ENCODE assay signal across 10 mouse cellular contexts in genomic region chr19:24981294-24981693, GRCm38 (mm10). TPM values are rescaled to one million over a fixed set of nuclear protein-coding genes. Genes with fewer than 3 reads are reported as not detected.
A peak's percentile ranks its signal among the peaks of the same experiment; 100 is the strongest.
DNase-seq lines count a peak whose midpoint lies in the region; ATAC-seq lines count a peak whose summit lies in the region.
"Had no signal": no experiment of that assay in that cellular context is flagged by ENCODE, and none has a peak within 500 bp of the region (broad histone marks: within the 10 kb centered on the region; RNA-seq: fewer than 3 reads in every experiment).

No protein-coding gene starts in this region.

- no peak overlapping the region for H3K4me3 ChIP-seq in forebrain, embryonic 12.5 days (replicated peaks)
- no peak overlapping the region for H3K4me3 ChIP-seq in forebrain, embryonic 10.5 days
- no peak overlapping the region for H3K4me3 ChIP-seq in hindbrain, embryonic 15.5 days
- no peak overlapping the region for H3K4me3 ChIP-seq in lung, embryonic 16.5 days (ENCODE audit: low read length)
- H3K4me3 ChIP-seq: erythroblast, embryonic 14.5 days; liver, embryonic 13.5 days had no signal

- no peaks in the 10 kb centered on the region for H3K27me3 ChIP-seq in forebrain, embryonic 12.5 days
- H3K27me3 ChIP-seq in forebrain, embryonic 10.5 days (ENCODE audit: poor library complexity, severe bottlenecking), result no peaks in the 10 kb centered on the region
- H3K27me3 ChIP-seq in hindbrain, embryonic 15.5 days, result no peaks in the 10 kb centered on the region
- H3K27me3 ChIP-seq in lung, embryonic 16.5 days (ENCODE audit: control insufficient read depth, insufficient read depth, low read depth, low read length), result no peaks in the 10 kb centered on the region
- H3K27me3 ChIP-seq: liver, embryonic 13.5 days had no signal

- H3K9me3 ChIP-seq in forebrain, embryonic 12.5 days, result no peaks in the 10 kb centered on the region
- H3K9me3 ChIP-seq in forebrain, embryonic 10.5 days, result no peaks in the 10 kb centered on the region
- no peaks in the 10 kb centered on the region for H3K9me3 ChIP-seq in hindbrain, embryonic 15.5 days
- no peaks in the 10 kb centered on the region for H3K9me3 ChIP-seq in lung, embryonic 16.5 days (ENCODE audit: control insufficient read depth, low read length)
- H3K9me3 ChIP-seq: liver, embryonic 13.5 days had no signal

- peak; percentile 63; the same call in 1 of the 2 replicates for ATAC-seq in forebrain, embryonic 12.5 days (ENCODE audit: low FRiP score)
- peak; percentile 68 for ATAC-seq in hindbrain, embryonic 15.5 days (ENCODE audit: low FRiP score, low read depth)
- peak; percentile 76 for ATAC-seq in lung, embryonic 16.5 days (ENCODE audit: low read depth)

- H3K36me3 ChIP-seq in forebrain, embryonic 12.5 days (replicated peaks), result no peaks in the 10 kb centered on the region
- H3K36me3 ChIP-seq in forebrain, embryonic 10.5 days (replicated peaks), result no peaks in the 10 kb centered on the region
- no peaks in the 10 kb centered on the region for H3K36me3 ChIP-seq in hindbrain, embryonic 15.5 days
- H3K36me3 ChIP-seq in lung, embryonic 16.5 days (ENCODE audit: control insufficient read depth, insufficient read depth, low read length), result no peaks in the 10 kb centered on the region
- H3K36me3 ChIP-seq: liver, embryonic 13.5 days had no signal

- WGBS in forebrain, embryonic 12.5 days, result 71% methylated on average over 8 of the region's 8 CpGs
- WGBS in forebrain, embryonic 10.5 days, result 90% methylated on average over 8 of the region's 8 CpGs
- 38% methylated on average over 8 of the region's 8 CpGs for WGBS in hindbrain, embryonic 15.5 days
- WGBS in lung, embryonic 16.5 days, result 40% methylated on average over 8 of the region's 8 CpGs

- H3K27ac ChIP-seq in forebrain, embryonic 12.5 days, result no peak overlapping the region
- no peak overlapping the region for H3K27ac ChIP-seq in forebrain, embryonic 10.5 days
- no peak overlapping the region for H3K27ac ChIP-seq in hindbrain, embryonic 15.5 days (replicated peaks)
- H3K27ac ChIP-seq in lung, embryonic 16.5 days (ENCODE audit: low read length), result no peak overlapping the region
- H3K27ac ChIP-seq: liver, embryonic 13.5 days had no signal

- no peak for DNase-seq in forebrain, embryonic 10.5 days (ENCODE audit: extremely low spot score, low spot score)
- peak; percentile 55 for DNase-seq in 3134 (ENCODE audit: extremely low read depth, insufficient read length, low spot score)
- DNase-seq in cerebellum, adult 9-10 months, result peak; percentile 72
- no peak for DNase-seq in testis, postnatal 10 days (ENCODE audit: low spot score)
- no peak for DNase-seq in spleen, postnatal 14 days (ENCODE audit: low spot score in 2 of 2)
- DNase-seq: liver, embryonic 13.5 days had no signal

- H3K4me1 ChIP-seq in forebrain, embryonic 12.5 days, result no peaks in the 10 kb centered on the region
- H3K4me1 ChIP-seq in forebrain, embryonic 10.5 days, result no peaks in the 10 kb centered on the region
- no peaks in the 10 kb centered on the region for H3K4me1 ChIP-seq in hindbrain, embryonic 15.5 days (replicated peaks)
- H3K4me1 ChIP-seq in lung, embryonic 16.5 days (replicated peaks; ENCODE audit: control insufficient read depth, insufficient read depth, low read length), result no peaks in the 10 kb centered on the region

- H3K9ac ChIP-seq in forebrain, embryonic 12.5 days, result no peak overlapping the region
- H3K9ac ChIP-seq in hindbrain, embryonic 15.5 days, result no peak overlapping the region
- H3K9ac ChIP-seq in lung, embryonic 16.5 days (ENCODE audit: low read length), result no peak overlapping the region
- H3K9ac ChIP-seq: liver, embryonic 13.5 days had no signal

- no peak overlapping the region for H3K4me2 ChIP-seq in forebrain, embryonic 12.5 days
- H3K4me2 ChIP-seq in hindbrain, embryonic 15.5 days, result no peak overlapping the region
- H3K4me2 ChIP-seq in lung, embryonic 16.5 days (ENCODE audit: low read depth, low read length), result no peak overlapping the region
- H3K4me2 ChIP-seq: liver, embryonic 13.5 days had no signal

RNA-seq across cellular contexts. Expression of gene Dock8, which starts 18.0 kb away (rescaled TPM):
- polyA plus RNA-seq in forebrain, embryonic 12.5 days (2016; fragmentation: Nextera tagmentation; extraction: Ambion mirVana), result 1.3 TPM in 2 replicates
- polyA plus RNA-seq in forebrain, embryonic 10.5 days (2016; fragmentation: Nextera tagmentation; extraction: Ambion mirVana), result 0.87 and 1.3 TPM in 2 replicates
- 0.67 and 0.88 TPM in 2 replicates for polyA plus RNA-seq in hindbrain, embryonic 15.5 days (2015; fragmentation: Nextera tagmentation; extraction: Ambion mirVana)
- 3.9 and 5.0 TPM in 2 replicates for polyA plus RNA-seq in lung, embryonic 16.5 days (2015; fragmentation: Nextera tagmentation; extraction: Ambion mirVana)

RNA-seq across cellular contexts. Expression of gene Cbwd1, which starts 19.9 kb away (rescaled TPM):
- 23.5 and 24.2 TPM in 2 replicates for polyA plus RNA-seq in forebrain, embryonic 12.5 days (2016; fragmentation: Nextera tagmentation; extraction: Ambion mirVana)
- polyA plus RNA-seq in forebrain, embryonic 10.5 days (2016; fragmentation: Nextera tagmentation; extraction: Ambion mirVana), result 22.1 and 22.3 TPM in 2 replicates
- polyA plus RNA-seq in hindbrain, embryonic 15.5 days (2015; fragmentation: Nextera tagmentation; extraction: Ambion mirVana), result 12.5 and 14.5 TPM in 2 replicates
- 19.7 and 21.4 TPM in 2 replicates for polyA plus RNA-seq in lung, embryonic 16.5 days (2015; fragmentation: Nextera tagmentation; extraction: Ambion mirVana)

Comparison
In these comparisons a context has a peak if more than half of its experiments do, and no peak if none do; other contexts are left out.
1. DNase-seq: peak in 3134 (single experiment) and cerebellum, adult 9-10 months (single experiment); none in forebrain, embryonic 10.5 days (single experiment), testis, postnatal 10 days (single experiment) and spleen, postnatal 14 days (0 of 2).
2. Peak in every context shown above with its lines, with median percentiles within 50 percentile points of each other: ATAC-seq.